Mouse (Mus musculus) E14TG2a.4 (cell line): Measurements from ENCODE around the gene Uchl5.

Source experiments
- H3K27me3 ChIP-seq: 2 replicates; pipeline ENCODE4 v1.6.1; 2014; ENCODE audit warnings: low read length, control low read depth; ENCODE audit not compliant: insufficient read depth
- H3K36me3 ChIP-seq: 2 replicates; pipeline ENCODE4 v1.6.1; 2014; ENCODE audit warnings: low read length, control low read depth; ENCODE audit not compliant: insufficient read depth
- H3K4me1 ChIP-seq: replicated peaks from 2 replicates; pipeline ENCODE4 v1.6.1; 2014; ENCODE audit warnings: low read depth, low read length, control low read depth
- H3K4me3 ChIP-seq: replicated peaks from 2 replicates; pipeline ENCODE4 v1.5.1; 2014; ENCODE audit warnings: mild to moderate bottlenecking, low read length
- H3K9me3 ChIP-seq: 2 replicates; pipeline ENCODE4 v1.6.1; 2014; ENCODE audit warnings: low read length, control low read depth
- CTCF ChIP-seq: conservative IDR thresholded peaks from 2 replicates; pipeline ENCODE4 v1.5.1; 2014; ENCODE audit warnings: low read length
- NANOG ChIP-seq: IDR thresholded peaks from 2 replicates; pipeline ENCODE4 v1.6.1; 2014; ENCODE audit warnings: borderline replicate concordance, low read length, mixed read lengths
- POU5F1 ChIP-seq: IDR thresholded peaks from 2 replicates; pipeline ENCODE4 v1.6.1; 2014; ENCODE audit warnings: low read length, borderline replicate concordance

The Uchl5 gene

GRCm38 (mm10) chr1:143773082-143773481 lies 4.0 kb upstream of the Uchl5 start:
- Histone ChIP-seq H3K4me3 (no peak overlapping the region), H3K36me3 (peaks cover 4% of the 10 kb centered on the region; the same call in 1 of the 2 replicates), H3K9me3 (no peaks in the 10 kb centered on the region), H3K4me1 (peaks cover 13% of the 10 kb centered on the region; the same call in 1 of the 2 replicates), H3K27me3 (peaks cover 3% of the 10 kb centered on the region; the same call in 1 of the 2 replicates)
- TF ChIP-seq CTCF, result no peak
- TF ChIP-seq POU5F1, result no peak
- TF ChIP-seq NANOG, result no peak

GRCm38 (mm10) chr1:143773909-143774308 lies 3.2 kb upstream of the Uchl5 start:
- H3K9me3 ChIP-seq, result no peaks in the 10 kb centered on the region
- peaks cover 21% of the 10 kb centered on the region for H3K4me1 ChIP-seq
- peaks cover 4% of the 10 kb centered on the region; the same call in 1 of the 2 replicates for H3K36me3 ChIP-seq
- H3K4me3 ChIP-seq, result no peak overlapping the region
- TF ChIP-seq POU5F1 (no peak), CTCF (no peak), NANOG (no peak)
- H3K27me3 ChIP-seq, result peaks cover 3% of the 10 kb centered on the region; the same call in 1 of the 2 replicates

GRCm38 (mm10) chr1:143777558-143778218 lies 616 bp downstream of the Uchl5 start:
- H3K36me3 ChIP-seq, result peaks cover 15% of the 10 kb centered on the region
- H3K4me3 ChIP-seq, result peak overlapping the region; percentile 99
- no peak for TF ChIP-seq CTCF
- TF ChIP-seq POU5F1, result no peak
- no peak for TF ChIP-seq NANOG
- H3K9me3 ChIP-seq, result no peaks in the 10 kb centered on the region
- peaks cover 3% of the 10 kb centered on the region; the same call in 1 of the 2 replicates for H3K27me3 ChIP-seq
- peaks cover 22% of the 10 kb centered on the region for H3K4me1 ChIP-seq

GRCm38 (mm10) chr1:143788584-143789227 lies 11.6 kb downstream of the Uchl5 start:
- no peaks in the 10 kb centered on the region for H3K27me3 ChIP-seq
- TF ChIP-seq POU5F1 (no peak), CTCF (peak; percentile 99)
- peaks cover 37% of the 10 kb centered on the region for H3K36me3 ChIP-seq
- H3K4me3 ChIP-seq, result no peak overlapping the region
- H3K9me3 ChIP-seq, result no peaks in the 10 kb centered on the region
- peaks cover 7% of the 10 kb centered on the region; the same call in 1 of the 2 replicates for H3K4me1 ChIP-seq

GRCm38 (mm10) chr1:143803537-143803936 lies 26.5 kb downstream of the Uchl5 start:
- Histone ChIP-seq H3K27me3 (no peaks in the 10 kb centered on the region), H3K4me1 (no peaks in the 10 kb centered on the region), H3K4me3 (no peak overlapping the region), H3K9me3 (no peaks in the 10 kb centered on the region), H3K36me3 (peaks cover 45% of the 10 kb centered on the region)
- TF ChIP-seq POU5F1, result no peak
- TF ChIP-seq CTCF, result peak; percentile 25
- TF ChIP-seq NANOG, result no peak

GRCm38 (mm10) chr1:143809062-143809461 lies 32.0 kb downstream of the Uchl5 start:
- no peaks in the 10 kb centered on the region for H3K9me3 ChIP-seq
- H3K4me3 ChIP-seq, result no peak overlapping the region
- no peaks in the 10 kb centered on the region for H3K27me3 ChIP-seq
- H3K4me1 ChIP-seq, result no peaks in the 10 kb centered on the region
- H3K36me3 ChIP-seq, result peaks cover 44% of the 10 kb centered on the region
- no peak for TF ChIP-seq POU5F1
- no peak for TF ChIP-seq CTCF
- TF ChIP-seq NANOG, result no peak

- H3K9me3 ChIP-seq, result no peaks in the 10 kb centered on the region
- TF ChIP-seq NANOG (no peak), CTCF (peak; percentile 87), POU5F1 (no peak)
- H3K4me3 ChIP-seq, result no peak overlapping the region
- H3K27me3 ChIP-seq, result no peaks in the 10 kb centered on the region
- no peaks in the 10 kb centered on the region for H3K4me1 ChIP-seq
- peaks cover 23% of the 10 kb centered on the region for H3K36me3 ChIP-seq
These were observed 36.7 kb downstream of the Uchl5 start for GRCm38 (mm10) chr1:143813676-143814360.
